Mouse (Mus musculus): ENCODE measurements around the gene Tbc1d20. TPM values are rescaled to one million over a fixed set of nuclear protein-coding genes. Genes with fewer than 3 reads are reported as not detected.
"Not testable (repeated sequence)": the region's sequence is repeated elsewhere in the genome, so short reads cannot be mapped to it uniquely, and the experiment has no call there.

Gene Tbc1d20
- polyA plus RNA-seq, 1 experiment: 61.9 TPM

DNA sequence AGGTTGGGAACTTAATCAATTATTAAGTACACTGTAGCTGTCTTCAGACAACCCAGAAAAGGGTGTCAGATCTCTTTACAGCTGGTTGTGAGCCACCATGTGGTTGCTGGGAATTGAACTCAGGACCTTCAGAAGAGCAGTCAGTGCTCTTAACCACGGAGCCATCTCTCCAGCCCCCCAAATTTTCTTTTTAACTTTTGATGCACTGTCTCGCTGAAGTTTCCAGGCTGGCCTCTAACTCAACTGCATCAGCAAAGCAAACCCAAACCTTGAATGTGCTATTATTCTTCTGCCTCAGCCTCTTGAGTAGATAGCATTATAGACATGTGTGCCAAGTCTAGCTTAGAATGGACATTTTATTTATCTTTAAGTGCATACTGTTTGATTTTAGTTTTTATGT, 54.1 kb downstream of the Tbc1d20 start:
- WGBS: 84% methylated on average over 2 of the region's 2 CpGs
- DNase-seq (ENCODE audit: low read depth, low spot score): no peak

DNA sequence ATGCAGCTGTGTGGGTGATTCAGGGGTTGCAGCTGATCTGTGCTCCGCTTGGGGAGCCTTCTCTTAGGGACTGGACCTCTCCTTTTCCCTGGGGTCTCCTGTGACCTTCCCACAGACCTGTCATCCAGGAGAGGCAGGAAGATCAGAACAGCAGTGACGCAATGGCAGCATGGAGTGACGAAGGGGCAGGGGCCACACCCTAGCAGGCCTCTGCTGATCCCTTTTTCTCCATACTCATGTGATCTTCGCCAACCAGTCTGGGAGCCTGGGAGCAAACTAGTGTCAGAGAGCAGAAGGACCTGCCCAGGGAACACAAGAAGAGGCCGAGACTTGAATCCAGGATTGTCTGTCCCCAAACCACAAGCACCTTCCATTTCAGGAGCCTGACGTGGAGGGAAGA, 55.6 kb downstream of the Tbc1d20 start:
- WGBS: 82% methylated on average over 6 of the region's 6 CpGs
- no peak for DNase-seq (ENCODE audit: low read depth, low spot score)

DNA sequence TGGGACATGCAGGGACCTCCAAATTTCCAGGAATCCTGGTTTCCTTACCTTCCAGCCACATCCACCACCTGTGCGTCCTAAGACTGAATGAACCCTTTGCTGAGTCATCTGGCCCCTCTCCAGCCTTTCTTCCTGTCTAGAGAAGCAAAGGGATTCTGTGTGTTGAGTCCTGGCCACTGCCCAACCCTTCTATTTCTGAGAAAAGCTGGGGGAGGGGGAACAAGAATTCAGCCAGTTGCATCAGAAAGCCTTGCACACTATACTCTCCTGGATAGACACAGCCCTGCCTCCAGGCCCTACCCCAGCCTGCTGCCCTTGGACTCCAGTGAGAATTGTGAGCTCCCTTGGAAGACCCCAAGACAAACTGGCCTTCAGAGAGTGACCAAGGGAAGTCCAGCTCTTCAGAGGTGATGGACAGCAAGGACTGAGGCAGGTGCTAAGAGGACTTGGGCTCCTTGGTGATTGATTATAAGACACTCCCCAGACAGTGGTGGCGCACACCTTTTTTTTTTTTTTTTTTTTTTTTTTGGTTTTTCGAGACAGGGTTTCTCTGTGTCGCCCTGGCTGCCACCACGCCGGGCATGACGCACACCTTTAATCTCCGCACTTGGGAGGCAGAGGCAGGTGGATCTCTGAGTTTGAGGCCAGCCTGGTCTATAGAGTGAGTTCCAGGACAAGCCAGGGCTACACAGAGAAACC, 56.4 kb downstream of the Tbc1d20 start:
- WGBS: 74% methylated on average over 8 of the region's 8 CpGs
- DNase-seq (ENCODE audit: low read depth, low spot score): no peak

DNA sequence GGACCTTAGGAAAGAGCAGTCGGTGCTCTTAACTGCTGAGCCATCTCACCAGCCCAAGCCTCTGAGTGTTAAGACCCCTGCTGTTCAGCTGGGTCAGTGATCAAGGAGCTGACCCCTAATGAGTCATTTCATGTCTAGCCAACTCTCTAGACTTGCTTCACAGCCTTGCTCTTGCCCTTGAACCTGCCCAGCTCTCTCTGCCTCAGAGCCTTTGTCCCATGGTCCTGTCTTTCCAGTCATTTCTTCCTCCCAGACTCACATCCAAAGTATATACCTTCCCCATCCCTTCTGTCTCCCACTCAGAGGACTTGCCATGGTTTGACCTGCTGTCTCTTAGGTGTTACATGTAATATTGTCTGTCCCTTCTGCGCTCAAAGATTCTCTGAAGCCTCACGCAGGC, 63.6 kb downstream of the Tbc1d20 start:
- WGBS: 94% methylated on average over 3 of the region's 3 CpGs
- no peak for DNase-seq (ENCODE audit: low read depth, low spot score)

DNA sequence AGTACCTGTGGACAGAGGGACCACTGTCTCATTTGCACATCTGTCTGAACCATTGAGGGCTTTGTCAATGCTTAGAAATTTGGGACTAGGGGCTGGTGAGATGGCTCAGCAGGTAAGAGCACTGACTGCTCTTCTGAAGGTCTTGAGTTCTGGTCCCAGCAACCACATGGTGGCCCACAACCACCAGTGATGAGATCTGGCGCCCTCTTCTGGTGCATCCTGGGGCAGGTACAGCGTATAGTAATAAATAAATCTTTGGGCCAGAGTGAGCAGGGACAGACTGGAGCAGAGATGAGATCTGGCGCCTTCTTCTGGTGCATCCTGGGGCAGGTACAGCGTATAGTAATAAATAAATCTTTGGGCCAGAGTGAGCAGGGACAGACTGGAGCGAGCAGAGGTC, 65.3 kb downstream of the Tbc1d20 start:
- DNase-seq (ENCODE audit: low read depth, low spot score): not testable (repeated sequence)
- 89% methylated on average over 5 of the region's 5 CpGs for WGBS

DNA sequence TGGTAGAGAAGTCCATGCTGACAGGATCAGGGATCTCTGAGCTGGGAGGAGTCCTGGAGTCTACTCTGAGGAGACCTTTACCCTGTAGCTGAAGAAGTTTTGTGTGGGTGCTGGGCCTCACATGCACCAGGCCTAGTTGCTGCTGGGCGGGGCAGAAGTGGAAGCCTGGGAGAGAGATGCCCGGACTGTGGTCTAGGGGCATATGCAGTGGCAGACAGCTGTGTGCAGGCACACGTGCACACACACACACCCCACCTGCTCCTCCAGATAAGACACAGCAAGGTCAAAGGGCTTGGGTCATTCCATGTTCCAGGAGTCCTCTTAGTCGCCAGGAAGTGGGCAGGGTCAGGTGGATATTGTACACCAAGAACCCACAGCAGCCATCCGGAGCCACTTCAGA, 66.0 kb downstream of the Tbc1d20 start:
- WGBS: 25% methylated on average over 5 of the region's 5 CpGs
- no peak for DNase-seq (ENCODE audit: low read depth, low spot score)

DNA sequence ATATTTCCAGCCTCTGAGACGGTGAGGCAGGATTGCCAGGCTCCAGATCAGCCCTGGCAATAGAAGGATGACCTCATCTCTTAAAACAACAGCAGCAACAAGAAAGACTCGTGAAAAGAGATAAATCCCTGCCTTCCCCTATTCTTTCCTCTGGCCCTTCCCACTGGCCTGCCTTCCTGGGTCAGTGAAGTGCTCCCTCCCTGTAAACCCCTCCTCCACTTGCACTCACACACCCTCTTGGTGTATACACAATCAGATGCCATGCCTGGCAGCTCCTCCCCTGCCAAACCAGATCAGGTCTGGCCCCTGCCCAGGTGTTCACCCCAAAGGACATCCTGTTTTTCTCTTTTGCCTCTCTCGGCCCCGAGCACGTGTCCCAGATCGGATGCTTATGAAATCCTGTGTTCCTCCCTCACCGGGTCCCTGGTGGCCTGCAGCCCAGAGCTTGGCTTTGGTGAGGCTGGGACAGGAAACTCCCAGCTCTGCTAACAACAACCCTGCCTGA, 66.7 kb downstream of the Tbc1d20 start:
- DNase-seq (ENCODE audit: low read depth, low spot score): no peak
- 9% methylated on average over 7 of the region's 7 CpGs for WGBS

DNA sequence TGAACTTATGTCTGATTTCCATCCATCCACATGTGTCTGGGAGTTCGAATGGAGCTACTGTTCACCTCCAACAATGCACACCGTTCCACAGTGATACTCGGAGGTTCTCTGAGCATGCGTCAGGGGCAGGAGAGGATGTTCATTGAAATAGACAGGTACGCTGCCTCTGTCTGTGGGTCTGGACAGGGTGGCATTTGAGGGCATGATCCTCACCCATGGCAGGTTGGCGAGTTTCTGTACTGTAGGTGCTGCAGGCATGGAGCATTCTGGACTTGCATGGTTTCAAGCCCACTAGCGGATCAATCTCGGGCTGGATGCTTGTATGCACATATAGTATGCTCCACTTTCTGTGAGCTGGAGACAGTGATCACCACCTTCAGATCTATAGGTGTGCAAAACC, 67.6 kb downstream of the Tbc1d20 start:
- WGBS: 91% methylated on average over 8 of the region's 8 CpGs
- no peak for DNase-seq (ENCODE audit: low read depth, low spot score)

Other genes with a start within 250 kb of the Tbc1d20 start
- not detected in 2 replicates for gene Scrt2, start 212.3 kb upstream of the Tbc1d20 start, polyA plus RNA-seq (2012; rRNA removed)
- gene Srxn1, start 188.3 kb upstream of the Tbc1d20 start, polyA plus RNA-seq (2012; rRNA removed): 342 and 494 TPM in 2 replicates
- gene Tcf15, start 150.3 kb upstream of the Tbc1d20 start, polyA plus RNA-seq (2012; rRNA removed): 1.6 and 1.7 TPM in 2 replicates
- gene Csnk2a1, start 67.0 kb upstream of the Tbc1d20 start, polyA plus RNA-seq (2012; rRNA removed): 30.2 and 33.6 TPM in 2 replicates
- gene Rbck1, start 38.8 kb downstream of the Tbc1d20 start, polyA plus RNA-seq (2012; rRNA removed): 190 and 253 TPM in 2 replicates
- 2.1 and 5.9 TPM in 2 replicates for gene Trib3, start 50.2 kb downstream of the Tbc1d20 start, polyA plus RNA-seq (2012; rRNA removed)
- 0.34 and 0.87 TPM in 2 replicates for gene Nrsn2, start 82.8 kb downstream of the Tbc1d20 start, polyA plus RNA-seq (2012; rRNA removed)
- 1.9 and 2.0 TPM in 2 replicates for gene Sox12, start 104.2 kb downstream of the Tbc1d20 start, polyA plus RNA-seq (2012; rRNA removed)
- gene Zcchc3, start 121.2 kb downstream of the Tbc1d20 start, polyA plus RNA-seq (2012; rRNA removed): 1.7 and 2.0 TPM in 2 replicates
- gene 6820408C15Rik, start 121.8 kb downstream of the Tbc1d20 start, polyA plus RNA-seq (2012; rRNA removed): not detected in 2 replicates
- gene Defb23, start 170.8 kb downstream of the Tbc1d20 start, polyA plus RNA-seq (2012; rRNA removed): not detected in 2 replicates
- gene Defb20, start 183.2 kb downstream of the Tbc1d20 start, polyA plus RNA-seq (2012; rRNA removed): 0.26 and 0.69 TPM in 2 replicates
- not detected in 2 replicates for gene Defb22, start 196.3 kb downstream of the Tbc1d20 start, polyA plus RNA-seq (2012; rRNA removed)
- gene Defb26, start 217.9 kb downstream of the Tbc1d20 start, polyA plus RNA-seq (2012; rRNA removed): not detected in 2 replicates
- gene Defb28, start 224.4 kb downstream of the Tbc1d20 start, polyA plus RNA-seq (2012; rRNA removed): not detected in 2 replicates
- gene Defb29, start 246.3 kb downstream of the Tbc1d20 start, polyA plus RNA-seq (2012; rRNA removed): not detected in 2 replicates